Mouse (Mus musculus) kidney, postnatal 25 days (tissue): ENCODE data around the gene Lsm10.
"Not testable (repeated sequence)": the region's sequence is repeated elsewhere in the genome, so short reads cannot be mapped to it uniquely, and the experiment has no call there.

ENCODE experiments used
- DNase-seq, 2 experiments: peaks; one replicate each; pipeline ENCODE4 v3.0.0; 2021; ENCODE audit warnings: mixed read lengths in 2 of 2

Lsm10 gene

GRCm38 (mm10) chr4:126096464-126097111 is at the start of gene Lsm10:
Gene Lsm10, plus strand, starts transcription at chr4:126096623.
- peak; percentile 97 to 98 for DNase-seq

GRCm38 (mm10) chr4:126046851-126047585 is 49.4 kb upstream of the Lsm10 start, which contains the start of gene Mrps15:
Gene Mrps15, plus strand, starts transcription at chr4:126046925.
- peak; percentile 89 to 94 for DNase-seq

- no peak for DNase-seq
These were observed 44.8 kb upstream of the Lsm10 start for GRCm38 (mm10) chr4:126051617-126052016.

GRCm38 (mm10) chr4:126057207-126058133 is 39.0 kb upstream of the Lsm10 start:
- no peak for DNase-seq

DNA sequence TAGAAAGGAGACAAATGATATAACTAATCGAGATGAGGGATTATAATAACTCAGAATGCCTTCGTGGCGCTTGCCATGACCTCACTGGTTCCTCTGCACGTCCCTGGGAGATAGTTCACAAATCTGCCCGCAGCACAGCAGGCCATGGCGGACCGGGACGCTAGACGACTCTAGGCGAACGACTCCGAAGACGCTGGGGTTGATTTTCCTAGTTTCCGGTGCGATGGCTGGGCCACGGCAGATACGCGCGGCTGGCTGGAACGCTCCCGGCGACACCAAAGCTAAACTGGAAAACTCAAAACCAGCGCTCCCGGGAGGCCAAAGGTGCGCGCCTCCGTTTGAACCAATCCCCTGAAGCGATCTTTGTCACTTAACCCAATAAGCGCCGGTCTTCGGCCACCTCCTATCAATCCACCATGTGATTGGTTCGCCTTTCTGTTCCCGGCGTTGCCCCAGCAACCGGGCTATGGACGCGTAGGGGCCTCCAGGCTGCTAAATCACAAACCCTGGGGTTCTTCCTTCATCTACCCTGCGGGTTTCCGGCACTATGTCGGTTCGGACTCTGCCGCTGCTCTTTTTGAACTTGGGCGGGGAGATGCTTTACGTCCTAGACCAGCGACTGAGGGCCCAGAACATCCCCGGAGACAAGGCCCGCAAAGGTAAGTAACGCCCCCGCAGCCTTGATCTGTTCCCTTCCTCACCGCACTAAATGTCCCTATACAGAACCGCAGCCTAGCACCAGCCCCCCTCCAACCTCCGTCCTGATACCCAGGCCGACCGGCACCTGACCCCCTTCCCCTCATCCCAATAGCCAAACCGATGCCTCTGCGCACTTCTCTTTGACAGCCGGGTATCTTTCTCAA is 38.1 kb upstream of the Lsm10 start, which contains the start of gene Oscp1:
Gene Oscp1, plus strand, starts transcription at position 432 of the 863 bp plus-strand sequence.
- DNase-seq: peak; percentile 92 to 95

GRCm38 (mm10) chr4:126058997-126059362 is 37.4 kb upstream of the Lsm10 start:
- DNase-seq: no peak

GRCm38 (mm10) chr4:126062856-126063255 is 33.6 kb upstream of the Lsm10 start:
- DNase-seq: peak in 1 of 2 experiments; percentile 32

DNA sequence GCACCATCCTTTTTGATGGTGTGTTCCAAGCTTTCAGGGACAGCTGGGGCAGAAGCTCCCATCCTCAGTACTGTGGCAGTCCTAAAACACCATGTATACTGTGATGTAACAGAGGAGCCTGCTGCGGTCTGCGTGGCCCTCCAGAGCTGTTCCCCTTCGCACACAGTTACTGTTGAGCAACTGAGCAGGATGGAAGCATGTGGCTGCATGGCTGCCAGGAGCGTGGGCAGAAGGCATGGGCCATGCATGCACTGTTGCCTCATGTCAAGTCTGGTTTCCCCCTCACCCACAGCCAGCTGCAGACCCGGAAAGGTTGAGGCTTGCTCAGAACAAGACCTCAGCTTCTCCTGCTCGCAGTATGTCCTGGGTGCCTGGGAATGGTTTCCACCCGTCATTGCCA is 31.2 kb upstream of the Lsm10 start:
- no peak for DNase-seq

- DNase-seq: no peak
These were observed 28.9 kb upstream of the Lsm10 start for GRCm38 (mm10) chr4:126067401-126068077.

DNA sequence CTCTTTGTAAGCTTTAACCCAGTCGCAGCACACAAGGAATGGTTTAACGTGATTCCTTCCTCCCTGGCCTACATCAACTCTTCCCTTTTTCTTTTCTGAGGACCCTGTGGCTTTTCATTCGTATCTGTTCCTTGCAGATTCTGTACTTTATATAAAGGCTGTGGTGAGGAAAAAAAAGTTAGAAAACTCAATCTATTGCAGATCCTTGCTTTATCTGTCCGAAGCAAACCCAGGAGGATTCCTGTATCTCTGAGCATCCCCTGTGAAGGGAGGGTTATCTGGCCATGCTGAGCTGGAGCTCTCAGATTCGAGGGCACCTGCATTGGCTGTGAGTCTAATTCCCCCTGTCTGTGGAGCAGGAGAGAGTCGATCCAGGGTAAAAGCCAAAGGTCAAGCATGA is 27.6 kb upstream of the Lsm10 start:
- no peak for DNase-seq

DNA sequence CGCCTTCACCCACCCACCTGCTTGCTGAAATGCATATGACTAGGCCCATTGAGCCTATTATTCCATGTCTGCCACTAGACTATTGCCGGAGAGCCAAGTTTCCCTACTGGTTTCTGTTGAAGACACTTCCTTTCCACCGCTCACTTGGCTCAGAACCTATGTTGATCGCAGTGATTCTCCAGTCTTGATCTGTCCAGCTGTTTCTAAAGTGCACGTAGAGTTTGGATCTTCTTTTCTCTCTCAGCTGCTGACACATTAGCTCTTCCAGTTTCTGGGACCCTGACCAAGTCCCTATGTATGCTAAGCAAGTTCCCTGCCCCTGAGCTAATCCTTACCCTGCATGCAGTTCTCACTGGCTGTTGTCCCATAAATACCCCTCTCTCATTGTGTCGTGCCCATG is 18.6 kb upstream of the Lsm10 start:
- DNase-seq: no peak

GRCm38 (mm10) chr4:126079266-126079665 is 17.2 kb upstream of the Lsm10 start:
- no peak for DNase-seq

DNA sequence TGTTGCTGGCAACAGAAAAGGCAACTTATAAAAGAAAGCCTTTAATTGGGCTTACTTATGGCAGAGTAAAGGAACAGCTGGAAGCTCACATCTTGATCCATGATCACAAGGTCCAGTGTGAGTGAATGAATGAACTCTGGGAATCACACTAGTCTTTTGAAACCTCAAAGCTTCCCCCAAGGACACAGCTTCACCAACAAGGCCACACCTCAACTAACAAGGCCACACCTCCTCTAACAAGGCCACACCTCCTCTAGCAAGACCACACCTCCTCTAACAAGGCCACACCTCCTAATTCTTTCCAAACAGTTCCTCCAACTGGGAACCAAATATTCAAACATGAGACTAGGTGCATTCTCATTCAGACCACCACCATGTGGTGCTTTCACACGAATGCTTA is 14.8 kb upstream of the Lsm10 start:
- DNase-seq: no peak

- DNase-seq: no peak
These were observed 13.4 kb upstream of the Lsm10 start for GRCm38 (mm10) chr4:126083021-126083420.

DNA sequence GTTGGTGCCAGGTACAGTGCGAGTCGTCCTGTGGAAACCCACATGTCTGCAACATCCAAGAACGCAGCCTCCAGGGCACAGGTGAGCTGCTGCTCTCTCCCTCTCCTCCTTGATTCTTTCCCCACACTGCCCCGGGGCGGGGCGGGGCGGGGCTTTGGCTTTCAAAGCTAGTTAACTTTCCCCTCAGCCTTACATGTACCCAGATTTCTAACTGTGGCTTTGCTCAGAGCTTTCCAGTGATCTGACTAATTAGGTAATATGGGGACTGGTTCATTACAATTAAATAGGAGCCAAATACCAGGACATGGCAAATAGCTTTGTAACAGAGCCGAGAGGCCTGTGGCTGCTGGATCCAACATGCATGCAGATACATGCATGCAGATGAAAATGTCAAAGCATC is 12.0 kb upstream of the Lsm10 start:
- DNase-seq: no peak

- DNase-seq: peak; percentile 91
These were observed 10.3 kb upstream of the Lsm10 start for GRCm38 (mm10) chr4:126085996-126086576.

- DNase-seq: peak; percentile 39 to 70
These were observed 6.1 kb upstream of the Lsm10 start for GRCm38 (mm10) chr4:126090101-126090847.

- DNase-seq: no peak
These were observed 5.6 kb upstream of the Lsm10 start for GRCm38 (mm10) chr4:126090848-126091124.

DNA sequence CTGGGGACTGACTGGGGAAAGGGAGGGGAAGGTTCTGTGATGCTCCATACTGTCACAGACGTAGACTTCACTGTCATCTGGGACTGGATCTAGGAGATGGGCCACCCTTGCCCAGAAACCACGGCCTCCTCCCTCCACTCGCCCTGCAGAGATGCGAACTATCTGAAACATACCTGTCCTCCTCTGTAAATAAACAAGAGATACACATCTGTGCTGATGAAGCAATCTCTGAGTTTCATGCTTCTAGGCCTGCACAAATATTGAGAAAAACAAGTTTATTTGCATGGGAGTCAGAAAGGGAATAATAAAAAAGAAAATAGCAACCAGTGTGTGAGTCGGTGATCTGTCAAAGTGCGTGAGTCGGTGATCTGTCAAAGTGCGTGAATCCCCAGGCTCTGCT is 4.5 kb upstream of the Lsm10 start:
- no peak for DNase-seq

- DNase-seq: not testable (repeated sequence)
These were observed 597 bp upstream of the Lsm10 start for GRCm38 (mm10) chr4:126095622-126096430.
